Mouse (Mus musculus) kidney, postnatal 0 days (tissue): ENCODE results near the gene Lsm4. TPM values are rescaled to one million over a fixed set of nuclear protein-coding genes. Genes with fewer than 3 reads are reported as not detected.

ENCODE experiments used
- ATAC-seq: fragments of 200-750 bp; cut with Nextera tagmentation; replicated peaks from 2 replicates; pipeline ENCODE4 v1.8.0; 2017; ENCODE audit warnings: low read depth, moderate number of reproducible peaks, moderate TSS enrichment, moderate library complexity; ENCODE audit not compliant: low FRiP score
- DNase-seq: peaks from one replicate; pipeline ENCODE4 v3.0.0-alpha.2; 2016; ENCODE audit warnings: low spot score
- H3K27ac ChIP-seq: fragments of 300-500 bp; sonication (generic); 2 replicates; pipeline ENCODE4 v1.5.1; 2014; ENCODE audit warnings: mild to moderate bottlenecking
- H3K27me3 ChIP-seq: fragments of 300-500 bp; sonication (generic); 2 replicates; pipeline ENCODE4 v1.6.1; 2014; ENCODE audit warnings: low read length, mixed read lengths; ENCODE audit not compliant: insufficient read depth
- H3K36me3 ChIP-seq: fragments of 300-500 bp; sonication (generic); 2 replicates; pipeline ENCODE4 v1.6.1; 2014; ENCODE audit warnings: low read length, mixed read lengths; ENCODE audit not compliant: insufficient read depth
- H3K4me1 ChIP-seq: fragments of 300-500 bp; sonication (generic); replicated peaks from 2 replicates; pipeline ENCODE4 v1.6.1; 2014; ENCODE audit warnings: antibody characterized with exemption, low read length, mixed read lengths; ENCODE audit not compliant: insufficient read depth
- H3K4me2 ChIP-seq: fragments of 300-500 bp; sonication (generic); 2 replicates; pipeline ENCODE4 v1.6.1; 2014; ENCODE audit warnings: mild to moderate bottlenecking, low read length, moderate library complexity, mixed read lengths
- H3K4me3 ChIP-seq: fragments of 300-500 bp; sonication (generic); replicated peaks from 2 replicates; pipeline ENCODE4 v1.5.1; 2014; ENCODE audit warnings: low read depth, low read length
- H3K9ac ChIP-seq: fragments of 300-500 bp; sonication (generic); 2 replicates; pipeline ENCODE4 v1.6.1; 2014; ENCODE audit warnings: low read depth, low read length
- H3K9me3 ChIP-seq: fragments of 300-500 bp; sonication (generic); replicated peaks from 2 replicates; pipeline ENCODE4 v1.6.1; 2016; ENCODE audit warnings: low read length, inconsistent platforms, mixed read lengths
- CTCF ChIP-seq: IDR thresholded peaks from 2 replicates; pipeline ENCODE4 v1.5.1; 2016; ENCODE audit warnings: antibody characterized with exemption, low read depth, mild to moderate bottlenecking, moderate library complexity
- WGBS: fragments of 180-500 bp; shearing (Covaris S2); extraction: QIAGEN DNeasy Blood & Tissue Kit; methylation state at CpG from one replicate; pipeline ENCODE4 v1.1.7; 2014; 5-methylcytosine and 5-hydroxymethylcytosine counted together
- polyA plus RNA-seq: library from polyadenylated mRNA; unstranded; fragments of >200 nt; fragmentation: Nextera tagmentation; extraction: Ambion mirVana; gene quantifications from 2 replicates; pipeline ENCODE4 v1.2.1, GENCODE M21; 2015

The Lsm4 gene
- polyA plus RNA-seq, 1 experiment from 2014 or later, result 281 TPM

DNA sequence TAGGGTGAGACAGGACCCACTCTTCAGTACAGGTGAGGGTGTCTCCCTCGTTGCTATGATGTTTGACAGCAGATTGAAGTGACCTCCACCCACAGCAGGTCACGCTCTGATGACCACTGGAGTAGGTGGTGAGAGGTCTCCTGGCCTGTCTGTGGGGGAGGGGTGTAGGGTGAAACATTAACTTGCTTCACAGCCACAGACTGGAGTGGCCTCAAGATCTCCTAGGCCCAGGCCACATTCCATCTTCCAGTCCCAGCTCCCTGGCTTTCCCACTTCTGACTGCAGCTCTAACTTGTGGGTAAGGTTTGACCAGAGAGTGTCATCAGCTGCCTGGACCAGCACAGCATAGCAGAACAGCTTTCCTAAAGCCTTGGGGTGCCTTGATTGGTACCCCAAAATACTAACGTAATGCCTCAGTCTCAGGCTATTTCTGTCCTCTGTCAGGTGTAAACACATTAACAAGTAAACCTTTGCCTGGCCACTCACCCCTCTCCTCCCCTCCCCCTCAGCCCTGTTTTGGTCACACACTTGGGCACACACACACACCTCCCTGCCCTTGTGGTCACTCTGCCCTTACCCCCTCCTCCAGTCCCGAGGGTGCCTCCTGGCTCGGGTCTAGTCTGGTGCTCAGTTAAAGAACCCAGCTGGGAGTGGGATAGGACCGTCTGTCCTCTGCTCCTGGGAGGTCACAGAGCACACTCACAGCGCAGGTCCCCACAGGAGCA is 50.6 kb downstream of the Lsm4 start, which contains the start of gene Pde4c:
Gene Pde4c, plus strand, starts transcription at position 235 of the 725 bp plus-strand sequence.
- Histone ChIP-seq H3K9ac (peak within 1 kb of the TSS; percentile 38; the same call in 1 of the 2 replicates), H3K4me2 (peak within 1 kb of the TSS; percentile 46), H3K27me3 (no peaks in the 10 kb centered on the region), H3K27ac (peak within 1 kb of the TSS; percentile 97), H3K9me3 (no peaks in the 10 kb centered on the region), H3K36me3 (no peaks in the 10 kb centered on the region), H3K4me1 (no peaks in the 10 kb centered on the region), H3K4me3 (no peak within 1 kb of the TSS; the same call in 1 of the 2 replicates)
- ATAC-seq, result peak; percentile 91
- 41% methylated on average over 7 of the region's 7 CpGs for WGBS
- TF ChIP-seq CTCF, result no peak
- peak; percentile 50 for DNase-seq

DNA sequence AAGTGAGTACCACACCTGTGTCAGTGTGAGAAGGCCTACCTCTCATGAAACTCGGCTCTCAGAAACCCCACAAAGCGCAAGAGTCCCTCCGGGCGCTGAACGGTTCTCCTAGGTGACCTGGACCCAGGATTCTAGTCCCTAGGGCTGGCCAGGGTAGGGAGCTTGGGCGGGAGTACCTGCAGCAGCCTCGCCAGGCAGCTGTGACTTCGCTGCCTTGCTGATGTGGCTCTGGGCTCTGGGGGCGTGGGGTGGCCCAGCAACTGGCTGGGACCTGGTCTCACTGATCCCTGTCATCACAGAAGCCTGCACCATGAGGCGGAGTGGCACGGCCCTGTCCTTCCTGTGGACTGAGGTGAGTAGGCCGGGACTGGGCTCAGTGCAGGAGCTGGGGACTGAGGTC is 51.2 kb downstream of the Lsm4 start:
- no peaks in the 10 kb centered on the region for H3K27me3 ChIP-seq
- peak overlapping the region; percentile 97 for H3K27ac ChIP-seq
- no peak for TF ChIP-seq CTCF
- ATAC-seq (peak; percentile 6; the same call in 1 of the 2 replicates), DNase-seq (no peak)
- 58% methylated on average over 12 of the region's 12 CpGs for WGBS
- no peaks in the 10 kb centered on the region for H3K4me1 ChIP-seq
- no peaks in the 10 kb centered on the region for H3K36me3 ChIP-seq
- H3K9ac ChIP-seq, result peak overlapping the region; percentile 38; the same call in 1 of the 2 replicates
- H3K9me3 ChIP-seq, result no peaks in the 10 kb centered on the region
- no peak overlapping the region; the same call in 1 of the 2 replicates for H3K4me3 ChIP-seq
- peak overlapping the region; percentile 46 for H3K4me2 ChIP-seq

DNA sequence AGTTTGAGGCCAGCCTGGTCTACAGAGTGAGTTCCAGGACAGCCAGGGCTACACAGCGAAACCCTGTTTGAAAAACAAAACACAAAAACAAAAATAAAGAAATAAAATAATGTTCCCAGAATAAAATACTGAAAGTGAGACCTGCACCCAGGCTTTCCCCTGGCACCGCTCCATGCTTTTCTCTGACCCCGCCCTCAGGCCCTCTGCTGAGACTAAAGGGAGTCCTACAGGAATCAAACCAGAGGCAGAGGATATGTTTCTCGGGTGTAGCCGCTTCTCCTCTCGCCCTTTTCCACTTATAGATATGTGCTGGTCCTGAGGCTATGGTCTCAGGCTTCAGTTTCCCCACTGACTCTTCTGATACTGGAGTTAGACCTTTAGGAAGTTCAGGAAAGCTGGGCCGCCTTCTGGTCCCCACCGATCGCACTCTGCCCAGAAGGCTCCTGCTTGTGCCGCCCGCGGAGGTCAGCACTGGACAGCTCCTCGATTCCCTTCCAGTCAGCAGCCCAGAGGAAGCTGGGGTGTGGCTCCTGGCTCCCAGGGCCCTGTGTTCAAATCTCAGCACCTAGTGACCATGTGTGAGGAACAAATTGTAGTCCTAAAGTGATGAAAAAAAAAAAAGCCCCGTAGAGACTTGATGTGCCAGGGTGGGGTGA is 52.9 kb downstream of the Lsm4 start:
- Histone ChIP-seq H3K4me3 (no peak overlapping the region), H3K4me1 (peaks cover 6% of the 10 kb centered on the region; the same call in 1 of the 2 replicates), H3K27ac (no peak overlapping the region), H3K4me2 (no peak overlapping the region), H3K27me3 (peaks cover 3% of the 10 kb centered on the region; the same call in 1 of the 2 replicates), H3K9me3 (no peaks in the 10 kb centered on the region), H3K36me3 (no peaks in the 10 kb centered on the region), H3K9ac (no peak overlapping the region)
- DNase-seq (peak; percentile 56), ATAC-seq (no peak)
- WGBS, result 27% methylated on average over 14 of the region's 14 CpGs
- no peak for TF ChIP-seq CTCF

DNA sequence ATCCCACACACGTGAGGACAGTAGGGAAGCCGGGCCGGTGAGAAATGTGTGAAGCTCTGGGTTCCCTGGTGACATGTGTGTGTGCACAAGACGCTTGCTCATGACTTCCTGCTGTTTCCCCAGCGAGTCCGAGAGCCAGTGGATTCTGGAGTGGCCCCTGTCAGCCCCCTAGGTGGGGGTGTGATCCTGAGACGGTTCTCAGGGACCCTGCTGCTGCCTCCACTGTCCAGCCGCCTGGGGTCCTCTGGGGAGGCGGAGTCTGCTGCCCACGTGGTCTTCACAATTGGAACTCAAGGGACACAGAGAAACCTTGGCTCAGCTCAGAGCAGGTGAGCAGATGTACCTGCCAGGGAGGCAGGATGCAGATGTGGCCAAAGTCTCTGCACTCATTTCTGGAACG is 53.7 kb downstream of the Lsm4 start:
- 38% methylated on average over 11 of the region's 11 CpGs for WGBS
- Histone ChIP-seq H3K4me3 (no peak overlapping the region), H3K4me1 (peaks cover 6% of the 10 kb centered on the region; the same call in 1 of the 2 replicates), H3K27ac (no peak overlapping the region), H3K36me3 (no peaks in the 10 kb centered on the region), H3K9me3 (no peaks in the 10 kb centered on the region), H3K4me2 (no peak overlapping the region), H3K27me3 (peaks cover 3% of the 10 kb centered on the region; the same call in 1 of the 2 replicates), H3K9ac (no peak overlapping the region)
- TF ChIP-seq CTCF, result no peak
- ATAC-seq (no peak), DNase-seq (no peak)

Other genes starting within 250 kb of the Lsm4 start
- 13.6 and 14.6 TPM in 2 replicates for gene Crtc1, start 233.7 kb upstream of the Lsm4 start, polyA plus RNA-seq
- gene Klhl26, start 196.3 kb upstream of the Lsm4 start, polyA plus RNA-seq, result 19.1 and 19.5 TPM in 2 replicates
- gene Tmem59l, start 185.9 kb upstream of the Lsm4 start, polyA plus RNA-seq, result 3.0 and 3.5 TPM in 2 replicates
- gene Crlf1, start 180.1 kb upstream of the Lsm4 start, polyA plus RNA-seq, result 31.3 and 33.7 TPM in 2 replicates
- gene Rex1bd, start 166.5 kb upstream of the Lsm4 start, polyA plus RNA-seq, result 140 TPM in 2 replicates
- gene Uba52, start 162.4 kb upstream of the Lsm4 start, polyA plus RNA-seq, result 1,111 and 1,265 TPM in 2 replicates
- gene Fkbp8, start 145.5 kb upstream of the Lsm4 start, polyA plus RNA-seq, result 249 and 255 TPM in 2 replicates
- 81.3 and 81.8 TPM in 2 replicates for gene Kxd1, start 145.3 kb upstream of the Lsm4 start, polyA plus RNA-seq
- gene Ell, start 133.8 kb upstream of the Lsm4 start, polyA plus RNA-seq, result 14.9 and 17.1 TPM in 2 replicates
- 166 and 169 TPM in 2 replicates for gene Isyna1, start 78.9 kb upstream of the Lsm4 start, polyA plus RNA-seq
- gene Ssbp4, start 64.4 kb upstream of the Lsm4 start, polyA plus RNA-seq, result 166 and 188 TPM in 2 replicates
- 1.9 and 2.8 TPM in 2 replicates for gene Lrrc25, start 57.1 kb upstream of the Lsm4 start, polyA plus RNA-seq
- 3.0 and 3.2 TPM in 2 replicates for gene Gdf15, start 40.8 kb upstream of the Lsm4 start, polyA plus RNA-seq
- gene Pgpep1, start 12.9 kb upstream of the Lsm4 start, polyA plus RNA-seq, result 84.2 and 87.5 TPM in 2 replicates
- 72.4 and 98.1 TPM in 2 replicates for gene Jund, start 25.7 kb downstream of the Lsm4 start, polyA plus RNA-seq
- 0.03 and 0.05 TPM in 2 replicates for gene Iqcn, start 30.2 kb downstream of the Lsm4 start, polyA plus RNA-seq
- gene Gm3336, start 45.3 kb downstream of the Lsm4 start, polyA plus RNA-seq, result 0.70 and 0.74 TPM in 2 replicates
- 8.0 and 9.5 TPM in 2 replicates for gene Pde4c, start 50.5 kb downstream of the Lsm4 start, polyA plus RNA-seq
- 20.5 and 21.8 TPM in 2 replicates for gene Rab3a, start 81.4 kb downstream of the Lsm4 start, polyA plus RNA-seq
- 78.2 and 80.3 TPM in 2 replicates for gene Mpv17l2, start 87.7 kb downstream of the Lsm4 start, polyA plus RNA-seq
- 43.8 and 47.2 TPM in 2 replicates for gene Pik3r2, start 103.5 kb downstream of the Lsm4 start, polyA plus RNA-seq
- 8.4 and 10.2 TPM in 2 replicates for gene Mast3, start 131.8 kb downstream of the Lsm4 start, polyA plus RNA-seq
- 0.09 and 0.13 TPM in 2 replicates for gene Il12rb1, start 135.2 kb downstream of the Lsm4 start, polyA plus RNA-seq
- gene Arrdc2, start 166.5 kb downstream of the Lsm4 start, polyA plus RNA-seq, result 6.8 and 7.5 TPM in 2 replicates
- 4.2 and 5.5 TPM in 2 replicates for gene Kcnn1, start 190.0 kb downstream of the Lsm4 start, polyA plus RNA-seq
- 87.2 and 90.3 TPM in 2 replicates for gene Ccdc124, start 200.7 kb downstream of the Lsm4 start, polyA plus RNA-seq
- 0.09 and 0.11 TPM in 2 replicates for gene Slc5a5, start 219.5 kb downstream of the Lsm4 start, polyA plus RNA-seq
- gene Rpl18a, start 224.2 kb downstream of the Lsm4 start, polyA plus RNA-seq, result 5,183 and 5,941 TPM in 2 replicates
- 32.5 and 34.1 TPM in 2 replicates for gene Map1s, start 232.7 kb downstream of the Lsm4 start, polyA plus RNA-seq